ENCODE assay signal across 18 mouse cellular contexts in the genomic region with DNA sequence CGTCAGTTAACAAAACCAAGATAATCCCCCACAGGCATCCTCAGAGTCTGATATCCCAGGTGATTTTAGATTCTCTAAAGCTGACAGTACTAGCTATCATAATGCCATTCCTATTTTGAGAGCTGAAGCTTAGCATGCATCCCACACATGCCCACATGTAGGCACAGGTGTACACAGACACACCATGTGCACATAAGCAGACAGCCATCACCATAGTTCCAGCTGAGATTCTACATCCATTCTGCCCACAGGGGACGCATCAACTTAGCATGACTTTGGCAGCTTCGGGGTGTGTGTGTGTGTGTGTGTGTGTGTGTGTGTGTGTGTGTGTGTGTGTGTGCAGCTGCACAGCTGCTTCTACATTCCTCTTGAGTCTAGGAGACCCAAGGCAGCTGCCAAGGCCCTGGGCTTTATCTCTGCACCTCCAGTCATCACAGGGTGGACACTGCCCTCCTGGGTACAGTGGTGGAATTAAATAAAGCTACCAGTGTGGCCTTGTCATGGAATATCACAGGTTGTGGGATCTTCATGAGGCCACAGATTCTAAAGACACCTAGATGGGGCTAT. TPM values are rescaled to one million over a fixed set of nuclear protein-coding genes. Genes with fewer than 3 reads are reported as not detected.
A peak's percentile ranks its signal among the peaks of the same experiment; 100 is the strongest.
DNase-seq lines count a peak whose midpoint lies in the region; ATAC-seq and TF ChIP-seq lines count a peak whose summit lies in the region.
"Had no signal": no experiment of that assay in that cellular context is flagged by ENCODE, and none has a peak within 500 bp of the region (broad histone marks: within the 10 kb centered on the region; RNA-seq: fewer than 3 reads in every experiment).

No protein-coding gene starts in this region.

- TF ChIP-seq CTCF in forebrain, postnatal 0 days (IDR thresholded peaks at IDR 0.05; ENCODE audit: low read depth), result no peak; the same call in 1 of the 2 replicates
- no peak for TF ChIP-seq CTCF in layer of hippocampus, adult 2 months (conservative IDR thresholded peaks at IDR 0.05)
- TF ChIP-seq CTCF in stomach, postnatal 0 days (IDR thresholded peaks at IDR 0.05; ENCODE audit: low read depth), result peak; percentile 44

- no peaks in the 10 kb centered on the region for H3K27me3 ChIP-seq in forebrain, postnatal 0 days (ENCODE audit: insufficient read depth, low read length)
- no peaks in the 10 kb centered on the region for H3K27me3 ChIP-seq in forebrain, embryonic 10.5 days (ENCODE audit: poor library complexity, severe bottlenecking)
- no peaks in the 10 kb centered on the region for H3K27me3 ChIP-seq in stomach, postnatal 0 days (ENCODE audit: control insufficient read depth, insufficient read depth, low read length)
- H3K27me3 ChIP-seq: CH12.LX; limb, embryonic 13.5 days had no signal

- H3K36me3 ChIP-seq in forebrain, postnatal 0 days (ENCODE audit: insufficient read depth), result no peaks in the 10 kb centered on the region
- H3K36me3 ChIP-seq in forebrain, embryonic 10.5 days (replicated peaks), result no peaks in the 10 kb centered on the region
- no peaks in the 10 kb centered on the region for H3K36me3 ChIP-seq in stomach, postnatal 0 days (ENCODE audit: control insufficient read depth, insufficient read depth, low read length)

- no peak for TF ChIP-seq EP300 in stomach, postnatal 0 days (optimal IDR thresholded peaks at IDR 0.05)

- 0 out of 2 replicates have a peak, but pooled peaks have one; percentile 8 for ATAC-seq in forebrain, postnatal 0 days
- ATAC-seq in stomach, postnatal 0 days (ENCODE audit: low FRiP score, low TSS enrichment), result no peak; the same call in 1 of the 2 replicates

- no peaks in the 10 kb centered on the region for H3K4me1 ChIP-seq in forebrain, postnatal 0 days (ENCODE audit: insufficient read depth)
- peaks cover 27% of the 10 kb centered on the region for H3K4me1 ChIP-seq in forebrain, embryonic 10.5 days
- H3K4me1 ChIP-seq in stomach, postnatal 0 days (replicated peaks; ENCODE audit: control insufficient read depth, insufficient read depth), result no peaks in the 10 kb centered on the region

- no peak overlapping the region for H3K4me3 ChIP-seq in forebrain, postnatal 0 days (ENCODE audit: low read depth, low read length)
- no peak overlapping the region for H3K4me3 ChIP-seq in forebrain, embryonic 10.5 days
- H3K4me3 ChIP-seq in layer of hippocampus, adult 2 months, result no peak overlapping the region
- H3K4me3 ChIP-seq in stomach, postnatal 0 days (ENCODE audit: low read depth, low read length), result no peak overlapping the region
- H3K4me3 ChIP-seq: erythroblast, embryonic 14.5 days; limb, embryonic 13.5 days had no signal

- no peak overlapping the region for H3K4me2 ChIP-seq in forebrain, postnatal 0 days (ENCODE audit: low read depth)
- H3K4me2 ChIP-seq in stomach, postnatal 0 days (replicated peaks; ENCODE audit: low read depth), result no peak overlapping the region
- H3K4me2 ChIP-seq: limb, embryonic 13.5 days had no signal

- WGBS in forebrain, postnatal 0 days, result 63% methylated on average over 3 of the region's 3 CpGs
- 91% methylated on average over 3 of the region's 3 CpGs for WGBS in forebrain, embryonic 10.5 days
- WGBS in stomach, postnatal 0 days, result 43% methylated on average over 3 of the region's 3 CpGs

- no peak overlapping the region for H3K27ac ChIP-seq in forebrain, postnatal 0 days (ENCODE audit: low read depth, low read length)
- no peak overlapping the region for H3K27ac ChIP-seq in forebrain, embryonic 10.5 days
- 0 out of 2 replicates have a peak overlapping the region, but pooled peaks have one; percentile 32 for H3K27ac ChIP-seq in layer of hippocampus, adult 2 months
- H3K27ac ChIP-seq in stomach, postnatal 0 days (replicated peaks), result no peak overlapping the region
- H3K27ac ChIP-seq: limb, embryonic 13.5 days had no signal

- no peak overlapping the region for H3K9ac ChIP-seq in forebrain, postnatal 0 days
- no peak overlapping the region for H3K9ac ChIP-seq in stomach, postnatal 0 days (ENCODE audit: low read length)
- H3K9ac ChIP-seq: limb, embryonic 13.5 days had no signal

- no peak for DNase-seq in forebrain, postnatal 0 days
- DNase-seq in forebrain, embryonic 10.5 days (ENCODE audit: extremely low spot score, low spot score), result no peak
- DNase-seq in layer of hippocampus, adult 2 months (ENCODE audit: low spot score in 2 of 2), result no peak
- no peak for DNase-seq in layer of hippocampus, adult 9-10 months (ENCODE audit: low spot score)
- DNase-seq in right cerebral cortex, adult 18-20 months, result peak; percentile 15
- no peak for DNase-seq in right cerebral cortex, postnatal 4 days
- DNase-seq in stomach, postnatal 0 days (ENCODE audit: low spot score), result peak; percentile 27
- DNase-seq in urinary bladder, postnatal 14 days (ENCODE audit: low spot score), result no peak
- DNase-seq: adrenal gland, postnatal 10 days; cerebellum, postnatal 10 days; gastrocnemius, postnatal 25 days; kidney, adult 2 months had no signal

- H3K9me3 ChIP-seq in forebrain, postnatal 0 days (ENCODE audit: low read length), result no peaks in the 10 kb centered on the region
- no peaks in the 10 kb centered on the region for H3K9me3 ChIP-seq in forebrain, embryonic 10.5 days
- no peaks in the 10 kb centered on the region for H3K9me3 ChIP-seq in stomach, postnatal 0 days (ENCODE audit: control insufficient read depth, low read length)
- H3K9me3 ChIP-seq: limb, embryonic 13.5 days had no signal

RNA-seq across cellular contexts. Expression of a gene that starts 2.1 kb away (rescaled TPM):
- total RNA-seq in forebrain, postnatal 0 days (2014; rRNA removed), result 0.23 and 0.29 TPM in 2 replicates
- 0.09 and 0.17 TPM in 2 replicates for polyA plus RNA-seq in forebrain, postnatal 0 days (2015; fragmentation: Nextera tagmentation; extraction: Ambion mirVana)
- 0.07 and 0.17 TPM in 2 replicates for polyA plus RNA-seq in forebrain, embryonic 10.5 days (2016; fragmentation: Nextera tagmentation; extraction: Ambion mirVana)
- total RNA-seq in layer of hippocampus, adult 2 months (2021), result 1 to 10 TPM; 2.7 to 5.4 TPM
- polyA plus RNA-seq in stomach, postnatal 0 days (2015; fragmentation: Nextera tagmentation; extraction: Ambion mirVana), result 0.98 and 1.3 TPM in 2 replicates

RNA-seq across cellular contexts. Expression of a gene that starts 21.4 kb away (rescaled TPM):
- 111 and 124 TPM in 2 replicates for total RNA-seq in forebrain, postnatal 0 days (2014; rRNA removed)
- 93.4 and 110 TPM in 2 replicates for polyA plus RNA-seq in forebrain, postnatal 0 days (2015; fragmentation: Nextera tagmentation; extraction: Ambion mirVana)
- 79.5 and 80.3 TPM in 2 replicates for polyA plus RNA-seq in forebrain, embryonic 10.5 days (2016; fragmentation: Nextera tagmentation; extraction: Ambion mirVana)
- total RNA-seq in layer of hippocampus, adult 2 months (2021), result 100 to 1,000 TPM; 139 to 144 TPM
- polyA plus RNA-seq in stomach, postnatal 0 days (2015; fragmentation: Nextera tagmentation; extraction: Ambion mirVana), result 45.1 and 45.2 TPM in 2 replicates

RNA-seq across cellular contexts. Expression of a gene that starts 33.9 kb away (rescaled TPM):
- total RNA-seq in forebrain, postnatal 0 days (2014; rRNA removed), result 35.9 and 43.7 TPM in 2 replicates
- 80.9 and 87.5 TPM in 2 replicates for polyA plus RNA-seq in forebrain, postnatal 0 days (2015; fragmentation: Nextera tagmentation; extraction: Ambion mirVana)
- 19.7 and 27.0 TPM in 2 replicates for polyA plus RNA-seq in forebrain, embryonic 10.5 days (2016; fragmentation: Nextera tagmentation; extraction: Ambion mirVana)
- 10 to 100 TPM; 54.3 to 55.1 TPM for total RNA-seq in layer of hippocampus, adult 2 months (2021)
- 42.7 and 44.0 TPM in 2 replicates for polyA plus RNA-seq in stomach, postnatal 0 days (2015; fragmentation: Nextera tagmentation; extraction: Ambion mirVana)
- total RNA-seq: CH12.LX; megakaryocyte progenitor cell, adult 5-6 weeks had no signal
- polyA plus RNA-seq: erythroblast, embryonic 14.5 days had no signal

RNA-seq across cellular contexts. Expression of a gene that starts 54.9 kb away (rescaled TPM):
- total RNA-seq in forebrain, postnatal 0 days (2014; rRNA removed), result 14.9 and 17.8 TPM in 2 replicates
- 12.1 and 24.2 TPM in 2 replicates for polyA plus RNA-seq in forebrain, postnatal 0 days (2015; fragmentation: Nextera tagmentation; extraction: Ambion mirVana)
- 5.7 and 5.8 TPM in 2 replicates for polyA plus RNA-seq in forebrain, embryonic 10.5 days (2016; fragmentation: Nextera tagmentation; extraction: Ambion mirVana)
- total RNA-seq in layer of hippocampus, adult 2 months (2021), result 10 to 100 TPM; 14.1 to 15.7 TPM
- polyA plus RNA-seq in stomach, postnatal 0 days (2015; fragmentation: Nextera tagmentation; extraction: Ambion mirVana), result 0.18 and 0.22 TPM in 2 replicates
- total RNA-seq: CH12.LX; megakaryocyte progenitor cell, adult 5-6 weeks had no signal
- polyA plus RNA-seq: erythroblast, embryonic 14.5 days had no signal

RNA-seq across cellular contexts. Expression of a gene that starts 59.6 kb away (rescaled TPM):
- 0.38 TPM in 1 of 2 replicates, not detected in the other for total RNA-seq in forebrain, postnatal 0 days (2014; rRNA removed)
- polyA plus RNA-seq in forebrain, postnatal 0 days (2015; fragmentation: Nextera tagmentation; extraction: Ambion mirVana), result 0.13 and 0.24 TPM in 2 replicates
- 0.54 and 0.56 TPM in 2 replicates for polyA plus RNA-seq in forebrain, embryonic 10.5 days (2016; fragmentation: Nextera tagmentation; extraction: Ambion mirVana)
- total RNA-seq in layer of hippocampus, adult 2 months (2021), result not detected
- polyA plus RNA-seq in stomach, postnatal 0 days (2015; fragmentation: Nextera tagmentation; extraction: Ambion mirVana), result 0.06 and 0.11 TPM in 2 replicates
- total RNA-seq: adrenal gland, postnatal 10 days; CH12.LX; gastrocnemius, postnatal 25 days; megakaryocyte progenitor cell, adult 5-6 weeks had no signal
- polyA plus RNA-seq: erythroblast, embryonic 14.5 days; kidney, adult 2 months; limb, embryonic 13.5 days; liver, embryonic 16.5 days; stomach, embryonic 16.5 days had no signal

Comparison
In these comparisons a context has a peak if more than half of its experiments do, and no peak if none do; other contexts are left out.
1. DNase-seq: peak in right cerebral cortex, adult 18-20 months (single experiment) and stomach, postnatal 0 days (single experiment); none in forebrain, postnatal 0 days (single experiment), forebrain, embryonic 10.5 days (single experiment), layer of hippocampus, adult 2 months (0 of 2), layer of hippocampus, adult 9-10 months (single experiment), right cerebral cortex, postnatal 4 days (single experiment) and urinary bladder, postnatal 14 days (single experiment).